Mouse (Mus musculus): ENCODE measurements around the gene Scn1b. TPM values are rescaled to one million over a fixed set of nuclear protein-coding genes. Genes with fewer than 3 reads are reported as not detected.

Gene Scn1b
- polyA plus RNA-seq, 1 experiment from 2014 or later, result 13.0 TPM

GRCm38 (mm10) chr7:31112036-31112435 lies 14.8 kb downstream of the Scn1b start:
- Histone ChIP-seq H3K9me3 (ENCODE audit: control insufficient read depth, low read length) (no peaks in the 10 kb centered on the region), H3K9ac (no peak overlapping the region), H3K36me3 (replicated peaks; ENCODE audit: control insufficient read depth, insufficient read depth) (no peaks in the 10 kb centered on the region), H3K27me3 (ENCODE audit: control insufficient read depth, insufficient read depth, low read length) (no peaks in the 10 kb centered on the region), H3K4me2 (replicated peaks) (no peak overlapping the region), H3K4me3 (replicated peaks; ENCODE audit: low read length) (no peak overlapping the region), H3K4me1 (replicated peaks; ENCODE audit: control insufficient read depth, insufficient read depth, low read length) (no peaks in the 10 kb centered on the region), H3K27ac (no peak overlapping the region)
- ATAC-seq (ENCODE audit: low FRiP score), result no peak
- no peak for DNase-seq (ENCODE audit: low spot score)
- 49% methylated on average over 4 of the region's 4 CpGs for WGBS

GRCm38 (mm10) chr7:31110861-31111385 lies 15.9 kb downstream of the Scn1b start:
- Histone ChIP-seq H3K4me1 (replicated peaks; ENCODE audit: control insufficient read depth, insufficient read depth, low read length) (no peaks in the 10 kb centered on the region), H3K9ac (no peak overlapping the region), H3K36me3 (replicated peaks; ENCODE audit: control insufficient read depth, insufficient read depth) (no peaks in the 10 kb centered on the region), H3K4me3 (replicated peaks; ENCODE audit: low read length) (no peak overlapping the region), H3K27ac (no peak overlapping the region), H3K4me2 (replicated peaks) (no peak overlapping the region), H3K27me3 (ENCODE audit: control insufficient read depth, insufficient read depth, low read length) (no peaks in the 10 kb centered on the region), H3K9me3 (ENCODE audit: control insufficient read depth, low read length) (no peaks in the 10 kb centered on the region)
- no peak for DNase-seq (ENCODE audit: low spot score)
- WGBS, result 88% methylated on average over 15 of the region's 15 CpGs
- ATAC-seq (ENCODE audit: low FRiP score), result no peak

GRCm38 (mm10) chr7:31109796-31110195 lies 17.0 kb downstream of the Scn1b start:
- Histone ChIP-seq H3K4me3 (replicated peaks; ENCODE audit: low read length) (no peak overlapping the region), H3K27ac (no peak overlapping the region), H3K27me3 (ENCODE audit: control insufficient read depth, insufficient read depth, low read length) (no peaks in the 10 kb centered on the region), H3K36me3 (replicated peaks; ENCODE audit: control insufficient read depth, insufficient read depth) (no peaks in the 10 kb centered on the region), H3K4me1 (replicated peaks; ENCODE audit: control insufficient read depth, insufficient read depth, low read length) (no peaks in the 10 kb centered on the region), H3K9me3 (ENCODE audit: control insufficient read depth, low read length) (no peaks in the 10 kb centered on the region), H3K9ac (no peak overlapping the region), H3K4me2 (replicated peaks) (no peak overlapping the region)
- 91% methylated on average over 5 of the region's 5 CpGs for WGBS
- DNase-seq (ENCODE audit: low spot score), result no peak
- ATAC-seq (ENCODE audit: low FRiP score), result no peak

DNA sequence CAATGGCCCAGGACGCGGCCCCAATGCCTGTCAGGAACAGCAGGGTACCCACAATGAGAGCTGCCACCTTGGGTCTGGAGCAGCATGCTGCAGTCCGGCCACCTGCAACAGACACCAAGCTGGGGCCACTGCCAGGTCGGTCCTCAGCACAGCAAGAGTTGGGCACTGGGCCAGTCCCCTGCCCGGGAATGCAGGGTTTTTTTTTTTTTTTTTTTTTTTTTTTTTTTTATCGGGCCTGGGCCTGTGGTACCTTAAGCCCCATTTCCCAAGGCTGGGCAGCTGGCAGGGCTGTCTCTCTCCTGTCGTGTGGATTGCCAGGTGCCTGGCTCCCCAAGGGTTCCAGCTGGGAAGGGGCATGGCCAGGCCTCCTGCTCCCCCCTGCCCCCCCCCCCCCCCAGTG lies 17.7 kb downstream of the Scn1b start:
- Histone ChIP-seq H3K9ac (no peak overlapping the region), H3K4me3 (replicated peaks; ENCODE audit: low read length) (no peak overlapping the region), H3K27ac (no peak overlapping the region), H3K9me3 (ENCODE audit: control insufficient read depth, low read length) (no peaks in the 10 kb centered on the region), H3K4me2 (replicated peaks) (no peak overlapping the region), H3K27me3 (ENCODE audit: control insufficient read depth, insufficient read depth, low read length) (no peaks in the 10 kb centered on the region), H3K36me3 (replicated peaks; ENCODE audit: control insufficient read depth, insufficient read depth) (no peaks in the 10 kb centered on the region), H3K4me1 (replicated peaks; ENCODE audit: control insufficient read depth, insufficient read depth, low read length) (no peaks in the 10 kb centered on the region)
- DNase-seq (ENCODE audit: low spot score), result no peak
- ATAC-seq (ENCODE audit: low FRiP score), result no peak
- WGBS, result 50% methylated on average over 6 of the region's 7 CpGs

GRCm38 (mm10) chr7:31107781-31108180 lies 19.0 kb downstream of the Scn1b start:
- Histone ChIP-seq H3K36me3 (replicated peaks; ENCODE audit: control insufficient read depth, insufficient read depth) (no peaks in the 10 kb centered on the region), H3K4me1 (replicated peaks; ENCODE audit: control insufficient read depth, insufficient read depth, low read length) (no peaks in the 10 kb centered on the region), H3K9me3 (ENCODE audit: control insufficient read depth, low read length) (no peaks in the 10 kb centered on the region), H3K27me3 (ENCODE audit: control insufficient read depth, insufficient read depth, low read length) (no peaks in the 10 kb centered on the region), H3K4me3 (replicated peaks; ENCODE audit: low read length) (no peak overlapping the region), H3K4me2 (replicated peaks) (no peak overlapping the region), H3K27ac (no peak overlapping the region), H3K9ac (no peak overlapping the region)
- no peak for ATAC-seq (ENCODE audit: low FRiP score)
- 91% methylated on average over 11 of the region's 11 CpGs for WGBS
- DNase-seq (ENCODE audit: low spot score), result no peak

- H3K36me3 ChIP-seq (replicated peaks; ENCODE audit: control insufficient read depth, insufficient read depth), result no peaks in the 10 kb centered on the region
- H3K27me3 ChIP-seq (ENCODE audit: control insufficient read depth, insufficient read depth, low read length), result no peaks in the 10 kb centered on the region
- H3K9me3 ChIP-seq (ENCODE audit: control insufficient read depth, low read length), result no peaks in the 10 kb centered on the region
- no peak overlapping the region for H3K4me3 ChIP-seq (replicated peaks; ENCODE audit: low read length)
- no peak overlapping the region for H3K4me2 ChIP-seq (replicated peaks)
- ATAC-seq (ENCODE audit: low FRiP score) (no peak), DNase-seq (ENCODE audit: low spot score) (no peak)
- no peak overlapping the region for H3K9ac ChIP-seq
- WGBS, result 56% methylated on average over 3 of the region's 3 CpGs
- no peak overlapping the region for H3K27ac ChIP-seq
- H3K4me1 ChIP-seq (replicated peaks; ENCODE audit: control insufficient read depth, insufficient read depth, low read length), result no peaks in the 10 kb centered on the region
These were observed 20.6 kb downstream of the Scn1b start for GRCm38 (mm10) chr7:31106166-31106565.

DNA sequence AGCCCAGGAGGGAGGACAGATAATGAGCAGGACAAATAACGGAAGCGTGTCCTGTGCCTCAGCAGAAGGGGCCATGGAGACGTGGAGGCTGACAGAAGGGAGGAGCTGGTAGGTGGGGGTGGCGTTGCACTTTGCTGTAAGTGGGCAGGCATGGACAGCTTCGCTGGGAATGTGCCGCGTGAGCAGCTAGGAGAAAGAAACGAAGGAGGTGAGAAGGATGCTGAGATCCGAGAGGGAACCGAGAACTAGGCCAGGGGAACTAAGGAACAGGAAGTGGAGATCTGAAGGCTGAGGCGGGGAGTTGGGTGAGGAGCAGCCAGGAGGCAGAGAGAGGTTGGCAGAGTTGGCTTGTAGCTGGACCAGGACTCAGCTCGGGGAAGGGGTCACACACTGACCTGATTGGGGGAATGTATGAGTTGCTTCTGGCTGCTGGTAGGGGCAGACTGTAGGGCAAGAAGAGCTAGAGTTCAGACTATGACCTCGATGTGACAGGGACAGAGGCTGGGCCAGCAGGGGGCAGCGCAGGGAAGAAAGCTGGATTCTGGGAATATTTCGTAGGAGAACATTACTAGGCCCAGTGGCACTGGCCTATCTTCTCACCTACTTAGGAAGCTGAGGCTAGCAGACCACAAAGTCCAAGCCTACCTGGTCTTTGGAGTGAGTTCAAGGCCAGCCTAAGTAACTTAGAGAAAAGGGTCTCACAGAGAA lies 21.6 kb downstream of the Scn1b start:
- no peaks in the 10 kb centered on the region for H3K36me3 ChIP-seq (replicated peaks; ENCODE audit: control insufficient read depth, insufficient read depth)
- no peaks in the 10 kb centered on the region for H3K9me3 ChIP-seq (ENCODE audit: control insufficient read depth, low read length)
- ATAC-seq (ENCODE audit: low FRiP score) (no peak), DNase-seq (ENCODE audit: low spot score) (no peak)
- WGBS, result 61% methylated on average over 15 of the region's 15 CpGs
- H3K9ac ChIP-seq, result no peak overlapping the region
- no peak overlapping the region for H3K4me3 ChIP-seq (replicated peaks; ENCODE audit: low read length)
- H3K27me3 ChIP-seq (ENCODE audit: control insufficient read depth, insufficient read depth, low read length), result no peaks in the 10 kb centered on the region
- no peaks in the 10 kb centered on the region for H3K4me1 ChIP-seq (replicated peaks; ENCODE audit: control insufficient read depth, insufficient read depth, low read length)
- H3K27ac ChIP-seq, result no peak overlapping the region
- no peak overlapping the region for H3K4me2 ChIP-seq (replicated peaks)

GRCm38 (mm10) chr7:31100786-31101185 lies 26.0 kb downstream of the Scn1b start:
- no peaks in the 10 kb centered on the region for H3K27me3 ChIP-seq (ENCODE audit: control insufficient read depth, insufficient read depth, low read length)
- H3K4me1 ChIP-seq (replicated peaks; ENCODE audit: control insufficient read depth, insufficient read depth, low read length), result no peaks in the 10 kb centered on the region
- DNase-seq (ENCODE audit: low spot score), result no peak
- no peaks in the 10 kb centered on the region for H3K36me3 ChIP-seq (replicated peaks; ENCODE audit: control insufficient read depth, insufficient read depth)
- 84% methylated on average over 14 of the region's 14 CpGs for WGBS
- no peaks in the 10 kb centered on the region for H3K9me3 ChIP-seq (ENCODE audit: control insufficient read depth, low read length)
- no peak overlapping the region for H3K27ac ChIP-seq
- no peak overlapping the region for H3K9ac ChIP-seq
- H3K4me2 ChIP-seq (replicated peaks), result no peak overlapping the region
- ATAC-seq (ENCODE audit: low FRiP score), result no peak
- H3K4me3 ChIP-seq (replicated peaks; ENCODE audit: low read length), result no peak overlapping the region

DNA sequence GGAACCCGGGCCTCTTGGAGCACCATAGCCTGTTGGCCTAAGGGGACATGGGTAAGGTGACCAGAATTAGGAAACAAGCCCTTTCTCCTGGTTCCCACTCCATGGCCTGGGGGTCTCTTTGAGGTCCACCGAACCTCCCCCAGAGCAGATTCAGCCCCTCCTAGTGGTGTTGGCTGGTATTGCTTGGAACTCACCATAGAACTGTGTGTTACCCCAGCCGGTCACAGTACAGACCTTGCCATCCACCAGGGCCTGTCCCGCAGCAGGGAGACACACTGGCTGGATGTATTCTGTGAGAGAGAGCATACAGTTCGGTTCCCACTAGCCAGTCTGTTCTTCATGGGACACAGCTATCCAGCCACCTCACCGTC lies 27.2 kb downstream of the Scn1b start:
- no peaks in the 10 kb centered on the region for H3K4me1 ChIP-seq (replicated peaks; ENCODE audit: control insufficient read depth, insufficient read depth, low read length)
- H3K9me3 ChIP-seq (ENCODE audit: control insufficient read depth, low read length), result no peaks in the 10 kb centered on the region
- ATAC-seq (ENCODE audit: low FRiP score) (no peak), DNase-seq (ENCODE audit: low spot score) (no peak)
- H3K27ac ChIP-seq, result no peak overlapping the region
- no peak overlapping the region for H3K9ac ChIP-seq
- H3K4me2 ChIP-seq (replicated peaks), result no peak overlapping the region
- H3K27me3 ChIP-seq (ENCODE audit: control insufficient read depth, insufficient read depth, low read length), result no peaks in the 10 kb centered on the region
- H3K4me3 ChIP-seq (replicated peaks; ENCODE audit: low read length), result no peak overlapping the region
- 89% methylated on average over 6 of the region's 6 CpGs for WGBS
- H3K36me3 ChIP-seq (replicated peaks; ENCODE audit: control insufficient read depth, insufficient read depth), result no peaks in the 10 kb centered on the region

Measured in hindbrain, embryonic 14.5 days (tissue).